Mouse (Mus musculus): ENCODE data around the gene Gan. TPM values are rescaled to one million over a fixed set of nuclear protein-coding genes. Genes with fewer than 3 reads are reported as not detected.

Gene Gan
- polyA plus RNA-seq, 1 experiment from 2014 or later = 2.4 TPM

- Histone ChIP-seq H3K4me2 (ENCODE audit: low read depth, severe bottlenecking) (no peak overlapping the region), H3K9ac (ENCODE audit: low read length) (no peak overlapping the region), H3K36me3 (ENCODE audit: control insufficient read depth, insufficient read depth, low read length) (no peaks in the 10 kb centered on the region), H3K27ac (replicated peaks; ENCODE audit: low read depth, low read length) (no peak overlapping the region), H3K9me3 (ENCODE audit: control insufficient read depth, low read length) (no peaks in the 10 kb centered on the region), H3K4me1 (ENCODE audit: control insufficient read depth, insufficient read depth, low read length) (peaks cover 11% of the 10 kb centered on the region), H3K27me3 (ENCODE audit: control insufficient read depth, insufficient read depth, low read length) (no peaks in the 10 kb centered on the region), H3K4me3 (ENCODE audit: low read depth, low read length) (no peak overlapping the region)
- 81% methylated on average over 6 of the region's 6 CpGs for WGBS
- ATAC-seq (ENCODE audit: insufficient number of reproducible peaks, low FRiP score, low TSS enrichment, low read depth) = no peak
- no peak for DNase-seq (ENCODE audit: low spot score)
These were observed 96.6 kb downstream of the Gan start for GRCm38 (mm10) chr8:117254496-117254895.

GRCm38 (mm10) chr8:117256292-117256938 lies 98.5 kb downstream of the Gan start:
- Histone ChIP-seq H3K36me3 (ENCODE audit: control insufficient read depth, insufficient read depth, low read length) (no peaks in the 10 kb centered on the region), H3K27me3 (ENCODE audit: control insufficient read depth, insufficient read depth, low read length) (no peaks in the 10 kb centered on the region), H3K4me2 (ENCODE audit: low read depth, severe bottlenecking) (peak overlapping the region; percentile 92), H3K4me1 (ENCODE audit: control insufficient read depth, insufficient read depth, low read length) (peaks cover 25% of the 10 kb centered on the region), H3K9ac (ENCODE audit: low read length) (peak overlapping the region; percentile 88), H3K27ac (replicated peaks; ENCODE audit: low read depth, low read length) (peak overlapping the region; percentile 47; the same call in 1 of the 2 replicates), H3K4me3 (ENCODE audit: low read depth, low read length) (peak overlapping the region; percentile 93), H3K9me3 (ENCODE audit: control insufficient read depth, low read length) (no peaks in the 10 kb centered on the region)
- under 1% methylated on average over 50 of the region's 92 CpGs for WGBS
- ATAC-seq (ENCODE audit: insufficient number of reproducible peaks, low FRiP score, low TSS enrichment, low read depth) (peak; percentile 86), DNase-seq (ENCODE audit: low spot score) (peak; percentile 92)

- Histone ChIP-seq H3K4me1 (ENCODE audit: control insufficient read depth, insufficient read depth, low read length) (peaks cover 30% of the 10 kb centered on the region), H3K9ac (ENCODE audit: low read length) (peak within 1 kb of the TSS; percentile 88), H3K36me3 (ENCODE audit: control insufficient read depth, insufficient read depth, low read length) (no peaks in the 10 kb centered on the region), H3K9me3 (ENCODE audit: control insufficient read depth, low read length) (no peaks in the 10 kb centered on the region), H3K4me2 (ENCODE audit: low read depth, severe bottlenecking) (peak within 1 kb of the TSS; percentile 92), H3K27me3 (ENCODE audit: control insufficient read depth, insufficient read depth, low read length) (no peaks in the 10 kb centered on the region), H3K4me3 (ENCODE audit: low read depth, low read length) (peak within 1 kb of the TSS; percentile 93), H3K27ac (replicated peaks; ENCODE audit: low read depth, low read length) (peak within 1 kb of the TSS; percentile 47; the same call in 1 of the 2 replicates)
- DNase-seq (ENCODE audit: low spot score) (peak; percentile 65), ATAC-seq (ENCODE audit: insufficient number of reproducible peaks, low FRiP score, low TSS enrichment, low read depth) (peak; percentile 12; the same call in 1 of the 2 replicates)
- under 1% methylated on average over 57 of the region's 65 CpGs for WGBS
These were observed 99.3 kb downstream of the Gan start, which contains the start of gene Cmip for GRCm38 (mm10) chr8:117257029-117257820. Gene Cmip (plus strand): TSS chr8:117257064.

- H3K4me2 ChIP-seq (ENCODE audit: low read depth, severe bottlenecking) = peak overlapping the region; percentile 92
- 9% methylated on average over 22 of the region's 22 CpGs for WGBS
- 0 out of 2 replicates have a peak overlapping the region, but pooled peaks have one; percentile 39 for H3K27ac ChIP-seq (replicated peaks; ENCODE audit: low read depth, low read length)
- DNase-seq (ENCODE audit: low spot score) = peak; percentile 62
- peak overlapping the region; percentile 93 for H3K4me3 ChIP-seq (ENCODE audit: low read depth, low read length)
- no peaks in the 10 kb centered on the region for H3K36me3 ChIP-seq (ENCODE audit: control insufficient read depth, insufficient read depth, low read length)
- peaks cover 30% of the 10 kb centered on the region for H3K4me1 ChIP-seq (ENCODE audit: control insufficient read depth, insufficient read depth, low read length)
- no peaks in the 10 kb centered on the region for H3K27me3 ChIP-seq (ENCODE audit: control insufficient read depth, insufficient read depth, low read length)
- H3K9me3 ChIP-seq (ENCODE audit: control insufficient read depth, low read length) = no peaks in the 10 kb centered on the region
- H3K9ac ChIP-seq (ENCODE audit: low read length) = peak overlapping the region; percentile 88
- ATAC-seq (ENCODE audit: insufficient number of reproducible peaks, low FRiP score, low TSS enrichment, low read depth) = no peak
These were observed 100.1 kb downstream of the Gan start for GRCm38 (mm10) chr8:117257821-117258575.

GRCm38 (mm10) chr8:117258576-117259040 lies 100.7 kb downstream of the Gan start:
- H3K4me3 ChIP-seq (ENCODE audit: low read depth, low read length) = peak overlapping the region; percentile 93

GRCm38 (mm10) chr8:117259431-117260001 lies 101.6 kb downstream of the Gan start:
- H3K27me3 ChIP-seq (ENCODE audit: control insufficient read depth, insufficient read depth, low read length) = no peaks in the 10 kb centered on the region
- no peaks in the 10 kb centered on the region for H3K36me3 ChIP-seq (ENCODE audit: control insufficient read depth, insufficient read depth, low read length)
- WGBS = 64% methylated on average over 11 of the region's 11 CpGs
- no peak for DNase-seq (ENCODE audit: low spot score)
- H3K4me3 ChIP-seq (ENCODE audit: low read depth, low read length) = no peak overlapping the region
- no peak overlapping the region for H3K9ac ChIP-seq (ENCODE audit: low read length)
- peak overlapping the region; percentile 92 for H3K4me2 ChIP-seq (ENCODE audit: low read depth, severe bottlenecking)
- no peak overlapping the region for H3K27ac ChIP-seq (replicated peaks; ENCODE audit: low read depth, low read length)
- no peaks in the 10 kb centered on the region for H3K9me3 ChIP-seq (ENCODE audit: control insufficient read depth, low read length)
- peaks cover 30% of the 10 kb centered on the region for H3K4me1 ChIP-seq (ENCODE audit: control insufficient read depth, insufficient read depth, low read length)
- ATAC-seq (ENCODE audit: insufficient number of reproducible peaks, low FRiP score, low TSS enrichment, low read depth) = no peak

More at GRCm38 (mm10) chr8:117258576-117259040, 100.7 kb downstream of the Gan start:
- Histone ChIP-seq H3K4me1 (ENCODE audit: control insufficient read depth, insufficient read depth, low read length) (peaks cover 30% of the 10 kb centered on the region), H3K36me3 (ENCODE audit: control insufficient read depth, insufficient read depth, low read length) (no peaks in the 10 kb centered on the region), H3K4me2 (ENCODE audit: low read depth, severe bottlenecking) (peak overlapping the region; percentile 92), H3K27ac (replicated peaks; ENCODE audit: low read depth, low read length) (0 out of 2 replicates have a peak overlapping the region, but pooled peaks have one; percentile 0), H3K9ac (ENCODE audit: low read length) (peak overlapping the region; percentile 18; the same call in 1 of the 2 replicates), H3K9me3 (ENCODE audit: control insufficient read depth, low read length) (no peaks in the 10 kb centered on the region), H3K27me3 (ENCODE audit: control insufficient read depth, insufficient read depth, low read length) (no peaks in the 10 kb centered on the region)
- ATAC-seq (ENCODE audit: insufficient number of reproducible peaks, low FRiP score, low TSS enrichment, low read depth) (no peak), DNase-seq (ENCODE audit: low spot score) (no peak)
- WGBS = 60% methylated on average over 6 of the region's 6 CpGs

- Histone ChIP-seq H3K36me3 (ENCODE audit: control insufficient read depth, insufficient read depth, low read length) (no peaks in the 10 kb centered on the region), H3K9ac (ENCODE audit: low read length) (0 out of 2 replicates have a peak overlapping the region, but pooled peaks have one; percentile 5), H3K27ac (replicated peaks; ENCODE audit: low read depth, low read length) (no peak overlapping the region), H3K9me3 (ENCODE audit: control insufficient read depth, low read length) (no peaks in the 10 kb centered on the region), H3K27me3 (ENCODE audit: control insufficient read depth, insufficient read depth, low read length) (no peaks in the 10 kb centered on the region), H3K4me3 (ENCODE audit: low read depth, low read length) (no peak overlapping the region), H3K4me2 (ENCODE audit: low read depth, severe bottlenecking) (peak overlapping the region; percentile 22; the same call in 1 of the 2 replicates), H3K4me1 (ENCODE audit: control insufficient read depth, insufficient read depth, low read length) (peaks cover 30% of the 10 kb centered on the region)
- WGBS = 47% methylated on average over 14 of the region's 14 CpGs
- DNase-seq (ENCODE audit: low spot score) (no peak), ATAC-seq (ENCODE audit: insufficient number of reproducible peaks, low FRiP score, low TSS enrichment, low read depth) (no peak)
These were observed 102.4 kb downstream of the Gan start for GRCm38 (mm10) chr8:117260234-117260929.

Measured in limb, embryonic 11.5 days (tissue).